Mouse (Mus musculus) WW6 (cell line): ENCODE measurements around the gene Rab31.

Experiments
- DNase-seq: peaks from one replicate; pipeline ENCODE4 v3.0.0-alpha.2; 2013; ENCODE audit warnings: low read depth, low spot score

Rab31 gene

GRCm38 (mm10) chr17:65703527-65704391 lies 68.8 kb downstream of the Rab31 start:
- no peak for DNase-seq

DNA sequence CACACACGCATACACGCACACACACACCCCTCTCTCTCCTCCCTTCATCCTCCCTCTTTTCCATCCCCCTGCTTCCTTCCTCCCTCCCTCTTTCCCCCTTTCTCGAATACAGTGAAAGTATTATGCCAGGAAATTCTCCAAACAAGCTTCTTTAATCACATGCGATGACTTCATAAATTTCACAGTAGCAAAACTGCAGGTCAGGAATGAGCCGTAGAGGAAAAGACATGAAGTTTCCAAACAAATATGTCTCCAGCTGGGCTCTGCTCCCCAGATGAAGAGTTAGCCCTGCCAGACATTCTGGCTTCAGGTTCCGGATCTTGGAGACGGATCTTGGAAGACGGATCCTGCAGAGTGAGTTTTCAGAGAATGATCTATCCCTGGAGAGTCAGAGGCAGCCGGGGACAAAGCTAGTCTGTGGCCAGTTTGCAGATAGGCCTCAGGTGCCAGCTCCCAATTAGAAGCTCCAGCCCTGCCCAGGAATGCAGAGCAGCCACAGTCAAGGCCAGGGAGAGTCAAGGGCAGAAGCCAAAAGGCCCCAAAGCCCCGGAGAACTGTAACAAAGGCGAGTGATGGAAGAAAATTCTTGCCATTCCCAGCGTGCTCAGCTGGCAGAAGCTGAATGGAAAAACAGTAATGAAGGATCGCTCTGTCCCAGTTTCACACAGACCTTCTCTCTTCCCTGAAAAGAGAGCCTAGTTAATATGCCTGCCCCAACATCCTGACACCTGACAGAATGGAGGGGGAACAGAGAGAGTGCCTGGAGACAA lies 70.6 kb downstream of the Rab31 start:
- no peak for DNase-seq

- DNase-seq = no peak
Measured at GRCm38 (mm10) chr17:65701356-65701755, 71.2 kb downstream of the Rab31 start.

GRCm38 (mm10) chr17:65700060-65700459 lies 72.5 kb downstream of the Rab31 start:
- DNase-seq = no peak

- no peak for DNase-seq
Measured at GRCm38 (mm10) chr17:65697791-65698463, 74.6 kb downstream of the Rab31 start.

DNA sequence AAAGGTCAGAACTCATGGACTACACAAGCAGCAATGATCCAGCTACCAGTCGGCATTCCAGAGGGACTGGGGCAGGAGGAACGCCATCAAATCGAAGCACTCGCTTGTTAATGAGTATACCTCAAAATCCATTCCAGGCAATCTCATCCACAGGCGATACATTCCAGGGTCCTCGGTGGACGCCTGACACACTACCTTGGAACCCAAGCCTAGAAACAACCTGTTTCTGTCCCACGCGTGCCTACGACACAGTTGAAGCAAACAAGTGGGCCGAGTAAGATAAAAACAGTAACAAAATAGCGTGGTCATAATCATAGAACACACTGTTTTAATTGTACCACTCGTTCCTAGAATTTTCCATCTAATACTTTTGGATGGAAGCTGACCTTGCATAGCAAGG lies 75.6 kb downstream of the Rab31 start:
- DNase-seq = no peak

DNA sequence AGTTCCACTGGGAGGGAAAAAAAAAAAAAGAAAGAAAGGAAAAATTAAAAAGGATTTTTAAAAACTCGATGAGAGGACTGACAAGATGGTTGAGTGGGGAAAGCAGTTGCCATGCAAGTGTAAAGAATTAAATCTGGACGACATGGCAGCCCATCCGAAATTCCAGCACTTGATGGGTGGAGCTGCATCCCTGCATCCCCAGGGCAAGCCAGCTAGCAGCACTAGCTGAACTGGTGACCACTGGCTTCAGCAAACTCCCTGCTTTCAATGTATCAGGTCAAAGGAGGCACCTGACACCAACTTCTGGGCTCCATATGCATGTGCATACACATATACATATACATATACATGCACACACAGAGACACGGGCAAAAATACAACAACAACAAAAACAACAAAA lies 80.3 kb downstream of the Rab31 start:
- no peak for DNase-seq

DNA sequence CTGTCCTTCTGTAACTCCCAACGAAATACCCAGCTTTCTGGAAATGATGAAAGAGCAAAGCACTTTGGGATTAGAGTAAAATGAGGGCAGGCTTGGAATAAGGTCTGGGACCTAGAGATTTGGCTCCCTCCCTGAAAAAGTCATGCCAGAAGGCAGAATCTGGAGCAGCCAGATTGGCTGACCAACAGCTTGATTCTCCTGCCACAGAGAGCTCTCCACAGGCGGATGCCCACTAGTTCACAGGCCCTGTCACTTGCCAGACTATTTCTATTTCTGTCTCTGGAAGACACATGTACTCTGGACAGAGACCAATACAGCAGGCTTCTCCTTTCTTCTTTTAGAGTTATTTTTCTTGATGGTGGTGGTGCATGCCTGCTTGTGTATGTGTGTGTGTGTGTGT lies 88.8 kb downstream of the Rab31 start:
- DNase-seq = no peak

DNA sequence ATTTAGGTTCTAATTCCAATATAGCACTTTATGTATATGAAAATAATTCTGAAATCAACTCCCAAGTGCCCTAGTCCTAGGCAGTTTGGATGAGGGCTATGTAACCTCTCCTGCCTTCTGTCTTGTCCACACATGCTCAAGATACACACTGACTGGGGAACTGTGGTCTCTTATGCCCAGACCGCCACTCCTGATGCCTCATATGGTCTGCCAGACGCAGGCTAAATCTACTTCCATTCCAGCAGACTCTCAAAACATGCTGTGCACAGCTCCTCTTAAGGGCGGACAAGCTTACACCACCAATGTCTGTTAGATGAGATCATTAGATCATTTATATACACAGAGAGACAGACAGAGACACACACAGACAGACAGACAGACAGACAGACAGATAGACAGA lies 89.2 kb downstream of the Rab31 start:
- no peak for DNase-seq

- no peak for DNase-seq
Measured at GRCm38 (mm10) chr17:65682071-65682680, 90.4 kb downstream of the Rab31 start.

DNA sequence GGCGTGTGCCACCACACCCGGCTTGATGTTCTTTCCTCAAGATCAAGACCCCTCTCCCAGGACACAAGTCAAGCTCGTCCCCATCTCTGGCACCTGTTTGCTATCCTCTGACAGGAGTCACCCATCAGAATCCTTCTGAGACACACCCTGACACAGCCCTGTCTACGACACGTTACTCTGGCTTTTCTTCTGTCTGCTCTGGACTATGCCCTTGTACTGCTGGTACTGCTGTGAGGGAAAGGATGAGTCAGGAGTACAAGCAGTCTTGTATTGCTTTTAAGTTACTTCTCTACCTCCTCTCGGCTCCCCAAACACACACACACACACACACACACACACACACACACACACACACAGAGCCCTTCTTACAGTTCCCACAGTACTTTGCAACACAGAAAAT lies 91.0 kb downstream of the Rab31 start:
- no peak for DNase-seq

GRCm38 (mm10) chr17:65680801-65681412 lies 91.6 kb downstream of the Rab31 start:
- no peak for DNase-seq

DNA sequence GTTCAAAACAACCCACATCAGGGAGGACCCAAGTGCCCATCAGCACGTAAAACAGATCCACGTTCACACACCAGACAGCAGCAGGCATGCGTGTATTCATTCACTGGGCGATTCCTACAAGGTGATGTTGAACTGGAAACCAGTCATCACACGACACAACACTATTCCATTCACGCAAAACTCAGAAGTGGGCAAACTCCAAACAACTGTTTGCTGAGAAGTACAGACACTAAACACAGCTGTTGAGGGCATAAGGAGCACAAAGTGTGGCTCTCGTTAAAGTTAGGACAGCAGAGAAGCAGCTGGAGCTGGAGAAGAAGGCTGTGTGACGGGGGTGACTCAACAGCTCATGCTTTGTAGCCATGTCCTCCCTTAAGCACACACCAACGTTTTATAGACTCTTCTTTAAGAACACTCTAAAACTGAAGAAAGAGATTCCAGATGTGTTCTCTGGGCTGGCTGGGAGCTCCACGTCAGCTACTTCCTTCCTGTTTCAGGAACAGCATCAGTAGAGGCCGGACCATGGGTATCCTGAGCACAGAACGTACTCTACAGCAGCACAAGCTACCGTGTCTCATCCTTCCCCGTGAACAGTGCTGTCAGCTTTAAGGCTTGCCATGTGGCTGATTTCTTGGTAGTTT lies 92.6 kb downstream of the Rab31 start:
- no peak for DNase-seq

- no peak for DNase-seq
Measured at GRCm38 (mm10) chr17:65677742-65678141, 94.8 kb downstream of the Rab31 start.

DNA sequence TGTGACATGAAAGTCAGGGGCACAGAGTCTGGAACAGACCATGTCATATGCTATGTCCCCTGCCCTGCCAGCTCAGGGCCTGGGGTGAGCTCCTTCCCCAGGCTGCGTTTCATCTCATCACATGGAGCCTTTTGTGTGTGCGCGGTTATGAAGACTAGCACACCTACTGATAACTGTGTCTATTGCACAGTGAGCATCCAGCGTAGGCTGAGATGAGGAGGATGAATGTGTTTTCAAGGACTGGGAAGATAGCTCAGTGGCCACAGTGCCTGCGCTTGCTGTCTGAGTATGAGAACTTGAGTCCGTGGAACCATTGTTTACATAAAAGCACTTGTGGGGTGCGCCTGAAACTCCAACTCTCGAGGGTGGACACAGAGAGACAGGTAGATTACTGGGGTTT lies 96.0 kb downstream of the Rab31 start:
- no peak for DNase-seq

GRCm38 (mm10) chr17:65675985-65676384 lies 96.6 kb downstream of the Rab31 start:
- DNase-seq = no peak

DNA sequence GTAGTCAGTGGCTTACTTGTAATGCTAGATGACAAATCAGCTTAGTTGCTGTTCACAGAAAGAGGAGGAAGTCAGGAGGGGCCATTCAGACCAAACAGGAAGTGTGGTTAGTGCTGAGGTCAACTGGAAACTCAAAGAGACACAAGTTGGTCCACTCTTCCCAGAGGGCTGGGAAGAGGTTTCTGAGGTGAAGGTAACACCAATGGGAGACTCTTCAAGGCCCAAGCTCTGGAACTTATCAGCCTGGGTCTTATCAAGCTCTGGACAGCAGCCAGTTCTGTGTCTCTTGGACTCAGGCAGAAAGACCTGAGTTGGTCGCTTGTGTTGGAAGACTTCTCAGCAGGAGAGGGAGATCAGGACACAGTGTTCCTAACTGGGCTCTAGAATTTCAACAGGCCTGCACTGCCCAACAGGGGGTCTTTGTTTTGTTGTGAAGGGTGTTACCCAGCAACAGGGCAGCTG lies 97.8 kb downstream of the Rab31 start:
- DNase-seq = no peak

- DNase-seq = no peak
Measured at GRCm38 (mm10) chr17:65672926-65673325, 99.6 kb downstream of the Rab31 start.

GRCm38 (mm10) chr17:65669061-65669460 lies 103.5 kb downstream of the Rab31 start:
- DNase-seq = no peak

DNA sequence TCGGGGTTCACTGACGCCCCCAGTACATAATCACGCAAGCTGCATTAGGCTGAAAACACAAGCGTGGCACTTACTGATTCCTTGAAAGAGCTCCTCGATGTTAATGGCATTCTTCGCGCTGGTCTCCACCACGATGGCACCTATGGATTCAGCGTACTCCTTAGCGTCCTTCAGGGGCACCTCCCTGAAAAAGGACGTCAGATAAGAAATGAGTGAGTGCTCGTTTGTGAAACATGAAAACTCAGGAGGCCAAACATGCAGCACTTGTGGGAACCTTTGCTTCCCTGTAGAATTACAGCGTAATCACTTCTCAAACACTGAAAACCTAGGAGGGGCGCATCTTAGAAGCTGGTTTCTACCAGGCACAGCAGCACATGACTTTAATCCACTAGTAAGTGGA lies 104.8 kb downstream of the Rab31 start:
- DNase-seq = no peak
